Mouse (Mus musculus): ENCODE data around the gene Slc22a6.

DNA sequence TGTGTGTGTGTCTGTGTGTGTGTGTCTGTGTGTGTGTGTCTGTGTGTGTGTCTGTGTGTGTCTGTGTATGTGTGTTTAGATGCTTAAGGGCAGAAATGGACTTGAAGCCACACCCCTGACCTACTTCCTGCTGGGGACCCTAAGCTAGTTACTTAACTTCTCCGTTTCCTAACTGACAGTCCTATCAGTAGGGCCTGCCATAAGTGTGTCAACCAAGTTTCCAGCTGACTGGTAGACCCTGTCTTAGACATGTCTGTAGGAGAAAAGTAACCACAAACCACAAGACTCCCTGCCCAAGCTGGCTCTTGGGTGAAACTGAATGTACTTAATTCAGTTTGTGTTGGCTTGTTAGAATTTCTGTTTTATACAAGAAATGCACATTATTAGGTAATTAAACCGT lies 25.7 kb upstream of the Slc22a6 start:
- TF ChIP-seq CTCF (IDR thresholded peaks at IDR 0.05; ENCODE audit: extremely low read depth, insufficient read depth, low read length) (no peak), POLR2A (IDR thresholded peaks at IDR 0.05; ENCODE audit: extremely low read depth, insufficient read depth, low read length) (no peak)
